Mouse (Mus musculus) erythroblast, embryonic 14.5 days (primary cell): ENCODE measurements around the gene Prg3.

Source experiments
- GATA1 ChIP-seq: IDR thresholded peaks from 2 replicates; pipeline ENCODE4 v1.6.1; 2012; ENCODE audit warnings: low read length, inconsistent platforms, mixed read lengths
- TAL1 ChIP-seq: IDR thresholded peaks from 3 replicates; pipeline ENCODE4 v1.6.1; 2012; ENCODE audit warnings: low read length, inconsistent platforms, mixed read lengths

DNA sequence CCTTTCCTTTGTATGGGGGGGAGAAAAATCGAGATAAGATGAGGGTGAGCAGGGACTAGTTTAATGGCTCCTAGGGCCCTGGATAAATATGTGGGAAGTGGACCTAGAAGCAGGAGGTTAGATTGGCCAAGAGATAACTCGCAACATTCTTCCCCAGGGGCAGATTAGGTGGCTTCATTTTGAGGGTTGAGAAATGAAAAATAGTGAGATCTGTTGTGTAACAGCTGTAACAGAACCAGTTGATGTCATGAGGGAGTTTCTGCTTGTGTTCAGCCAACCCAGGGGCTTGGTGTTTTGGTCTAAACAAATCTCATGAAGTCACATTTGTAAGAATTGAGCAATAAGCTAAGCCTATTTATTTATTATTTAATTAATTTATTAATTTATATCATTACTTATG lies 46.7 kb upstream of the Prg3 start:
- TF ChIP-seq GATA1 (no peak), TAL1 (no peak)
